Mouse (Mus musculus): Measurements from ENCODE around the gene Tulp3.

DNA sequence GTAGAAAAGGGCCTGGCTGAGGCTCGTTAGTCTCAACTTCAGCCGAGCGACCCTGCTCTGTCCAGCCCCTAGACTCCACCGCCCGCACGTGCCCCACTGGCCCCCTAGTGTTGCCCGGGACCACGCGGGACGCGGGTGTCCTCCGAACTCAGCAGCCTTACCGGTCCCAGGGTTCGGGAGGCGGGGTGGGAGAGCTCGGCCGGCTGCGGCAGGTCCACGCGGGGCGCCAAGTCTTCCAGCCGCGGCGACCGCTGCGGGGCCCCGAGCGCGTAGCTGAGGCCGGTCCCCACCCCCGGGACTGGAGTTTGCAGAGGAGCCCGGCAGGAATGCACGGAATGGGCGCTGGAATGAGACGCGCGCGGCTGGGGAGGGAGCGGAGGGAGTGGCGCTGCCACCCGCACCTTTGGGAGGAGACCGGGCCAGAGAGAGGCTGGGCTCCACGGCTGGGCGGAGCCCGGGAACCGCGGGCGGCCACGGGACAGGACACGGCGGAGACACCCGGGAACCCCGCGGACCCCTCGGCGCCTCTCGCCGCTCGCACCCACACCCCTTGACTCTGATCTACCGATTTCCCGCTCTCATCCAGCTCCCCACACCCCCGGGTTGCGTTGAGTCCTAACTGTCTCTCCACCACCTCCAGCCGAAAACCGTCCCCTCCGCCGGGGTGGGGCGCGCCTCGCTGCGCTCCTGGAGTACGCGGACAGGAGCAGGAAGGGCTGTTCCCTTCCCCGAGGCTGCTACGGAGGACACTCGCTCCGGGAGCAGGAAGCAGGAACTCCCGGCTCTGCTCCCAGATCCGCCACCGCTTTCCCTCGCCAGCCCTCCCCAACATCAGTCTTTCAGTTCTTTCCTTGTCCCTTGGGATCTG, 55.3 kb downstream of the Tulp3 start, which contains the start of gene Tead4:
- peak; percentile 60 for TF ChIP-seq POLR2A (IDR thresholded peaks at IDR 0.05; ENCODE audit: insufficient read depth, low read depth, low read length)
- no peak for TF ChIP-seq CTCF (IDR thresholded peaks at IDR 0.05)
